Comparison of ENCODE assay signal across 10 mouse cellular contexts in the genomic region with DNA sequence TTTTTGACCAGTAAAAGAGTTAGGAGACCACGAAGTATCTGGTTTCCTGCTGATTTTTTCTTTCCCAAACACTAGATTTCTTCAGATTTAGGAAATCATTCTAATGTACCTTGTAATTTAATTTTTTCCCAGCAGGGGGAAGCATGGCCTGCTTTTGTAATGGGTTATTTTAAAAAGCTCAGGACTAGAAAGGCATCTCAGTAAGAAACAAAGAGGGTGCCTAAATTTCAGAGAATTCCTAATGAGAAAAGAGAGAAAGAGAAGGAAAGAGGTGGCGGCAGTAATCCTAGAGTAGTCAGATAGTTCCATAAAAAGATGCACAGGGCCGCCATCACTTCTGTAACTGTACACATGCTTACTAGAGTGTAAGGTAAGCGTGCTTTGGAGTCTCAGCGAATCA. TPM values are rescaled to one million over a fixed set of nuclear protein-coding genes. Genes with fewer than 3 reads are reported as not detected.
DNase-seq lines count a peak whose midpoint lies in the region; ATAC-seq lines count a peak whose summit lies in the region.
"Had no signal": no experiment of that assay in that cellular context is flagged by ENCODE, and none has a peak within 500 bp of the region (broad histone marks: within the 10 kb centered on the region; RNA-seq: fewer than 3 reads in every experiment).

No protein-coding gene starts in this region.

- no peak for ATAC-seq in forebrain, embryonic 13.5 days
- ATAC-seq in forebrain, embryonic 11.5 days (replicated peaks; ENCODE audit: low FRiP score), result no peak
- no peak for ATAC-seq in midbrain, embryonic 11.5 days (ENCODE audit: low FRiP score)

- H3K9ac ChIP-seq in forebrain, embryonic 13.5 days, result peak overlapping the region; percentile 41
- no peak overlapping the region for H3K9ac ChIP-seq in forebrain, embryonic 11.5 days (ENCODE audit: low read length)
- H3K9ac ChIP-seq in midbrain, embryonic 11.5 days (ENCODE audit: low read length), result no peak overlapping the region

- no peaks in the 10 kb centered on the region for H3K27me3 ChIP-seq in forebrain, embryonic 13.5 days
- no peaks in the 10 kb centered on the region; the same call in 1 of the 2 replicates for H3K27me3 ChIP-seq in forebrain, embryonic 11.5 days (ENCODE audit: control insufficient read depth, insufficient read depth, low read length)
- no peaks in the 10 kb centered on the region; the same call in 1 of the 2 replicates for H3K27me3 ChIP-seq in midbrain, embryonic 11.5 days (ENCODE audit: control insufficient read depth, insufficient read depth, low read length)
- H3K27me3 ChIP-seq in midbrain, embryonic 10.5 days (ENCODE audit: low read depth, poor library complexity, severe bottlenecking), result peaks cover 23% of the 10 kb centered on the region
- H3K27me3 ChIP-seq: CH12.LX had no signal

- no peak for DNase-seq in forebrain, embryonic 11.5 days (ENCODE audit: low spot score)
- DNase-seq in midbrain, embryonic 11.5 days (ENCODE audit: low spot score, missing footprints), result peak; percentile 83
- DNase-seq in midbrain, embryonic 10.5 days (ENCODE audit: low spot score), result no peak
- peak; percentile 12 to 29 for DNase-seq in layer of hippocampus, postnatal 10 days (ENCODE audit: low spot score in 2 of 2)
- DNase-seq in right cerebral cortex, postnatal 4 days, result peak; percentile 4
- DNase-seq in thymus, adult 18-20 months, result no peak
- DNase-seq in ovary, postnatal 10 days (ENCODE audit: low spot score), result no peak

- H3K27ac ChIP-seq in forebrain, embryonic 13.5 days, result no peak overlapping the region
- no peak overlapping the region for H3K27ac ChIP-seq in forebrain, embryonic 11.5 days (ENCODE audit: low read depth, low read length)
- H3K27ac ChIP-seq in midbrain, embryonic 11.5 days (ENCODE audit: low read depth, low read length), result no peak overlapping the region
- H3K27ac ChIP-seq in midbrain, embryonic 10.5 days (replicated peaks), result no peak overlapping the region
- H3K27ac ChIP-seq: macrophage had no signal

- peak overlapping the region; percentile 49 for H3K4me2 ChIP-seq in forebrain, embryonic 13.5 days
- no peak overlapping the region for H3K4me2 ChIP-seq in forebrain, embryonic 11.5 days (ENCODE audit: low read depth, low read length, severe bottlenecking)
- H3K4me2 ChIP-seq in midbrain, embryonic 11.5 days, result no peak overlapping the region

- peaks cover 9% of the 10 kb centered on the region for H3K4me1 ChIP-seq in forebrain, embryonic 13.5 days
- peaks cover 2% of the 10 kb centered on the region; the same call in 1 of the 2 replicates for H3K4me1 ChIP-seq in forebrain, embryonic 11.5 days (replicated peaks; ENCODE audit: control insufficient read depth, insufficient read depth, low read length)
- H3K4me1 ChIP-seq in midbrain, embryonic 11.5 days (ENCODE audit: control insufficient read depth, insufficient read depth, low read length), result no peaks in the 10 kb centered on the region
- H3K4me1 ChIP-seq in midbrain, embryonic 10.5 days, result peaks cover 9% of the 10 kb centered on the region

- H3K4me3 ChIP-seq in forebrain, embryonic 13.5 days, result peak overlapping the region; percentile 68
- H3K4me3 ChIP-seq in forebrain, embryonic 11.5 days (ENCODE audit: low read depth, low read length), result no peak overlapping the region
- no peak overlapping the region for H3K4me3 ChIP-seq in midbrain, embryonic 11.5 days (ENCODE audit: low read depth, low read length)
- no peak overlapping the region for H3K4me3 ChIP-seq in midbrain, embryonic 10.5 days

- WGBS in forebrain, embryonic 13.5 days, result 43% methylated on average over 5 of the region's 5 CpGs
- 58% methylated on average over 5 of the region's 5 CpGs for WGBS in forebrain, embryonic 11.5 days
- WGBS in midbrain, embryonic 11.5 days, result 66% methylated on average over 5 of the region's 5 CpGs
- WGBS in midbrain, embryonic 10.5 days, result 69% methylated on average over 5 of the region's 5 CpGs

- H3K36me3 ChIP-seq in forebrain, embryonic 13.5 days (ENCODE audit: poor library complexity, severe bottlenecking), result no peaks in the 10 kb centered on the region
- H3K36me3 ChIP-seq in forebrain, embryonic 11.5 days (ENCODE audit: control insufficient read depth, insufficient read depth, low read length), result no peaks in the 10 kb centered on the region
- no peaks in the 10 kb centered on the region for H3K36me3 ChIP-seq in midbrain, embryonic 11.5 days (ENCODE audit: control insufficient read depth, insufficient read depth, low read length)
- H3K36me3 ChIP-seq in midbrain, embryonic 10.5 days, result no peaks in the 10 kb centered on the region

- no peaks in the 10 kb centered on the region for H3K9me3 ChIP-seq in forebrain, embryonic 13.5 days (replicated peaks)
- no peaks in the 10 kb centered on the region for H3K9me3 ChIP-seq in forebrain, embryonic 11.5 days (ENCODE audit: control insufficient read depth, low read length)
- no peaks in the 10 kb centered on the region for H3K9me3 ChIP-seq in midbrain, embryonic 11.5 days (ENCODE audit: control insufficient read depth, low read length)
- no peaks in the 10 kb centered on the region for H3K9me3 ChIP-seq in midbrain, embryonic 10.5 days (replicated peaks)

RNA-seq across cellular contexts. Expression of gene Khdrbs2, which starts 2.1 kb away (rescaled TPM):
- polyA plus RNA-seq in forebrain, embryonic 13.5 days (2015; fragmentation: Nextera tagmentation; extraction: Ambion mirVana), result 31.6 and 33.1 TPM in 2 replicates
- polyA plus RNA-seq in forebrain, embryonic 11.5 days (2014; fragmentation: Nextera tagmentation; extraction: Ambion mirVana), result 13.1 and 17.0 TPM in 2 replicates
- 11.6 and 12.7 TPM in 2 replicates for polyA plus RNA-seq in midbrain, embryonic 11.5 days (2014; fragmentation: Nextera tagmentation; extraction: Ambion mirVana)
- 4.8 and 6.8 TPM in 2 replicates for polyA plus RNA-seq in midbrain, embryonic 10.5 days (2016; fragmentation: Nextera tagmentation; extraction: Ambion mirVana)
- 10 to 100 TPM; 13.5 to 19.5 TPM for total RNA-seq in layer of hippocampus, postnatal 10 days (2021)
- total RNA-seq: CH12.LX had no signal
- polyA plus RNA-seq: macrophage had no signal

Comparison
In these comparisons a context has a peak if more than half of its experiments do, and no peak if none do; other contexts are left out.
1. DNase-seq: peak in midbrain, embryonic 11.5 days (single experiment), layer of hippocampus, postnatal 10 days (2 of 2) and right cerebral cortex, postnatal 4 days (single experiment); none in forebrain, embryonic 11.5 days (single experiment), midbrain, embryonic 10.5 days (single experiment), thymus, adult 18-20 months (0 of 2) and ovary, postnatal 10 days (single experiment).